Mouse (Mus musculus) olfactory bulb, adult 2 months (tissue): ENCODE data around the gene Pde8b.

ENCODE experiments used
- CTCF ChIP-seq: fragments of 200-500 bp; IDR thresholded peaks from 2 replicates; pipeline ENCODE4 v1.5.1; 2012; ENCODE audit warnings: low read depth, mild to moderate bottlenecking, low read length, moderate library complexity; ENCODE audit not compliant: insufficient read depth
- POLR2A ChIP-seq: fragments of 200-500 bp; IDR thresholded peaks from 2 replicates; pipeline ENCODE4 v1.6.1; 2012; ENCODE audit warnings: mild to moderate bottlenecking, low read depth, low read length, moderate library complexity; ENCODE audit not compliant: insufficient read depth

DNA sequence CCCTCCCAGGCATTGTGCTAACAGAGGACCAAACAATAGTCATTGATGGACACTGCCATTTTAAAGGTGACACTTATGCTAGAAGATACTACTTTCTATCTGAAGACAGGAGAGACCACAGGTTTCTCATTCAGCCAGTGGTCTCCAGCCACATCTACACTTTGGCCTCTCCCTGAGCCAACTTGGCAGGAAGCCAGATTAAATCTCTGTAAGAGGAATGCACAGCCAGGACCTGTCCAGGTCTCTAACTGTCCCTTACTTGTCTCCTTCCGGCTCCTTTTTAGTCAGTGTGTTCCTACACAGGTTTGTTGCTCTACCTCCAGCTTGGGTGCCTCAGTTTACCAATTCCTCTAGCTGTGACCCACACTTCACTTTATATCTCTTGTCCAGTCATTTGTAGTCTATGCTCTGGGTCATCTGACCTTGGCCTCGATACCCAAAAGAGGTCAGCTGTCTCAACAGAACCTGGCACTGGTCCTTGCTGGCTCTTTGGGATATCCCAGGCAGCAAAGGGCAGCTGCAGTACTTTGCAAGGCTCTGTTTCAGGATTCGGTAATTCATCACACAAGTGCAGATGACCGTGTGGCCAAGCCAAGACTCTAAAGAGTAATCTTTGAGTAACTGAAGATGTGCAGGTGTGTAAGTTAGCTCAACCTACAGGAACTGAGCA is 124.5 kb downstream of the Pde8b start:
- TF ChIP-seq CTCF: no peak
- no peak for TF ChIP-seq POLR2A
